Mouse (Mus musculus): ENCODE data around the gene Ifitm10. TPM values are rescaled to one million over a fixed set of nuclear protein-coding genes. Genes with fewer than 3 reads are reported as not detected.

Gene Ifitm10
- polyA plus RNA-seq, 1 experiment from 2014 or later = 3.0 TPM

GRCm38 (mm10) chr7:142375261-142375724 lies 1.7 kb upstream of the Ifitm10 start:
- WGBS = 86% methylated on average over 6 of the region's 6 CpGs
- no peak for ATAC-seq (ENCODE audit: low read depth)
- no peak overlapping the region for H3K9ac ChIP-seq
- H3K4me3 ChIP-seq = no peak overlapping the region
- no peak overlapping the region for H3K4me2 ChIP-seq
- H3K9me3 ChIP-seq = no peaks in the 10 kb centered on the region
- no peak overlapping the region for H3K27ac ChIP-seq (replicated peaks)
- peaks cover 58% of the 10 kb centered on the region for H3K36me3 ChIP-seq
- H3K4me1 ChIP-seq (replicated peaks) = peaks cover 10% of the 10 kb centered on the region; the same call in 1 of the 2 replicates
- H3K27me3 ChIP-seq = peaks cover 45% of the 10 kb centered on the region

GRCm38 (mm10) chr7:142374413-142375015 lies 961 bp upstream of the Ifitm10 start:
- H3K36me3 ChIP-seq = peaks cover 50% of the 10 kb centered on the region
- H3K27ac ChIP-seq (replicated peaks) = no peak overlapping the region
- H3K9ac ChIP-seq = no peak overlapping the region
- no peak overlapping the region for H3K4me2 ChIP-seq
- WGBS = 93% methylated on average over 5 of the region's 5 CpGs
- no peak overlapping the region for H3K4me3 ChIP-seq
- peaks cover 53% of the 10 kb centered on the region for H3K27me3 ChIP-seq
- peaks cover 10% of the 10 kb centered on the region; the same call in 1 of the 2 replicates for H3K4me1 ChIP-seq (replicated peaks)
- no peaks in the 10 kb centered on the region for H3K9me3 ChIP-seq
- no peak for ATAC-seq (ENCODE audit: low read depth)

GRCm38 (mm10) chr7:142373039-142373438 lies 514 bp downstream of the Ifitm10 start:
- 78% methylated on average over 5 of the region's 5 CpGs for WGBS
- peaks cover 63% of the 10 kb centered on the region for H3K27me3 ChIP-seq

GRCm38 (mm10) chr7:142371768-142372661 lies 1.5 kb downstream of the Ifitm10 start:
- Histone ChIP-seq H3K36me3 (peaks cover 25% of the 10 kb centered on the region), H3K27ac (replicated peaks) (no peak overlapping the region), H3K4me3 (peak overlapping the region; percentile 38), H3K4me1 (replicated peaks) (peaks cover 10% of the 10 kb centered on the region; the same call in 1 of the 2 replicates), H3K9me3 (no peaks in the 10 kb centered on the region), H3K4me2 (peak overlapping the region; percentile 61), H3K27me3 (peaks cover 67% of the 10 kb centered on the region), H3K9ac (peak overlapping the region; percentile 52)
- WGBS = 2% methylated on average over 64 of the region's 64 CpGs
- ATAC-seq (ENCODE audit: low read depth) = peak; percentile 48; the same call in 1 of the 2 replicates

More at GRCm38 (mm10) chr7:142373039-142373438, 514 bp downstream of the Ifitm10 start:
- H3K4me1 ChIP-seq (replicated peaks) = peaks cover 10% of the 10 kb centered on the region; the same call in 1 of the 2 replicates
- no peak overlapping the region for H3K4me3 ChIP-seq
- H3K27ac ChIP-seq (replicated peaks) = no peak overlapping the region
- no peak overlapping the region for H3K4me2 ChIP-seq
- ATAC-seq (ENCODE audit: low read depth) = no peak
- H3K9me3 ChIP-seq = no peaks in the 10 kb centered on the region
- H3K36me3 ChIP-seq = peaks cover 36% of the 10 kb centered on the region
- H3K9ac ChIP-seq = no peak overlapping the region

GRCm38 (mm10) chr7:142371398-142371767 lies 2.2 kb downstream of the Ifitm10 start:
- no peak for ATAC-seq (ENCODE audit: low read depth)
- Histone ChIP-seq H3K27me3 (peaks cover 67% of the 10 kb centered on the region), H3K9ac (no peak overlapping the region), H3K4me3 (peak overlapping the region; percentile 38), H3K9me3 (no peaks in the 10 kb centered on the region), H3K4me2 (peak overlapping the region; percentile 61), H3K4me1 (replicated peaks) (peaks cover 10% of the 10 kb centered on the region; the same call in 1 of the 2 replicates), H3K27ac (replicated peaks) (no peak overlapping the region), H3K36me3 (peaks cover 19% of the 10 kb centered on the region)
- WGBS = 27% methylated on average over 11 of the region's 11 CpGs

- Histone ChIP-seq H3K4me1 (replicated peaks) (peaks cover 10% of the 10 kb centered on the region; the same call in 1 of the 2 replicates), H3K9ac (no peak overlapping the region), H3K4me3 (no peak overlapping the region), H3K36me3 (peaks cover 15% of the 10 kb centered on the region), H3K27me3 (peaks cover 67% of the 10 kb centered on the region), H3K27ac (replicated peaks) (no peak overlapping the region), H3K9me3 (no peaks in the 10 kb centered on the region), H3K4me2 (no peak overlapping the region)
- WGBS = 83% methylated on average over 18 of the region's 18 CpGs
- no peak for ATAC-seq (ENCODE audit: low read depth)
These were observed 2.6 kb downstream of the Ifitm10 start for GRCm38 (mm10) chr7:142370937-142371336.

- Histone ChIP-seq H3K4me1 (replicated peaks) (peaks cover 10% of the 10 kb centered on the region; the same call in 1 of the 2 replicates), H3K9ac (no peak overlapping the region), H3K27me3 (peaks cover 66% of the 10 kb centered on the region), H3K9me3 (no peaks in the 10 kb centered on the region), H3K4me3 (no peak overlapping the region), H3K4me2 (no peak overlapping the region), H3K36me3 (peaks cover 3% of the 10 kb centered on the region; the same call in 1 of the 2 replicates), H3K27ac (replicated peaks) (no peak overlapping the region)
- ATAC-seq (ENCODE audit: low read depth) = no peak
- WGBS = 68% methylated on average over 6 of the region's 6 CpGs
These were observed 3.7 kb downstream of the Ifitm10 start for GRCm38 (mm10) chr7:142369820-142370219.

GRCm38 (mm10) chr7:142368856-142369255 lies 4.7 kb downstream of the Ifitm10 start:
- peaks cover 57% of the 10 kb centered on the region for H3K27me3 ChIP-seq
- H3K4me1 ChIP-seq (replicated peaks) = peaks cover 10% of the 10 kb centered on the region; the same call in 1 of the 2 replicates
- no peak overlapping the region for H3K27ac ChIP-seq (replicated peaks)
- ATAC-seq (ENCODE audit: low read depth) = no peak
- no peaks in the 10 kb centered on the region for H3K9me3 ChIP-seq
- 80% methylated on average over 2 of the region's 2 CpGs for WGBS
- no peaks in the 10 kb centered on the region for H3K36me3 ChIP-seq
- H3K9ac ChIP-seq = no peak overlapping the region
- H3K4me3 ChIP-seq = no peak overlapping the region
- H3K4me2 ChIP-seq = no peak overlapping the region

- no peaks in the 10 kb centered on the region for H3K9me3 ChIP-seq
- no peak overlapping the region for H3K4me2 ChIP-seq
- no peak overlapping the region for H3K27ac ChIP-seq (replicated peaks)
- H3K36me3 ChIP-seq = no peaks in the 10 kb centered on the region
- no peak overlapping the region for H3K4me3 ChIP-seq
- H3K9ac ChIP-seq = no peak overlapping the region
- H3K4me1 ChIP-seq (replicated peaks) = no peaks in the 10 kb centered on the region
- WGBS = 78% methylated on average over 4 of the region's 4 CpGs
- ATAC-seq (ENCODE audit: low read depth) = no peak
- H3K27me3 ChIP-seq = peaks cover 4% of the 10 kb centered on the region; the same call in 1 of the 2 replicates
These were observed 10.4 kb downstream of the Ifitm10 start for GRCm38 (mm10) chr7:142363107-142363506.

GRCm38 (mm10) chr7:142360743-142361142 lies 12.8 kb downstream of the Ifitm10 start:
- Histone ChIP-seq H3K27me3 (no peaks in the 10 kb centered on the region), H3K27ac (replicated peaks) (no peak overlapping the region), H3K9me3 (no peaks in the 10 kb centered on the region), H3K4me3 (no peak overlapping the region), H3K36me3 (no peaks in the 10 kb centered on the region), H3K4me1 (replicated peaks) (no peaks in the 10 kb centered on the region), H3K9ac (no peak overlapping the region), H3K4me2 (no peak overlapping the region)
- no peak for ATAC-seq (ENCODE audit: low read depth)

- H3K9ac ChIP-seq = no peak overlapping the region
- no peaks in the 10 kb centered on the region for H3K27me3 ChIP-seq
- 74% methylated on average over 8 of the region's 8 CpGs for WGBS
- no peaks in the 10 kb centered on the region for H3K4me1 ChIP-seq (replicated peaks)
- H3K27ac ChIP-seq (replicated peaks) = no peak overlapping the region
- no peak for ATAC-seq (ENCODE audit: low read depth)
- no peaks in the 10 kb centered on the region for H3K9me3 ChIP-seq
- no peak overlapping the region for H3K4me3 ChIP-seq
- no peaks in the 10 kb centered on the region for H3K36me3 ChIP-seq
- H3K4me2 ChIP-seq = no peak overlapping the region
These were observed 14.4 kb downstream of the Ifitm10 start for GRCm38 (mm10) chr7:142359129-142359528.

GRCm38 (mm10) chr7:142357566-142357965 lies 16.0 kb downstream of the Ifitm10 start:
- H3K27me3 ChIP-seq = no peaks in the 10 kb centered on the region
- H3K4me1 ChIP-seq (replicated peaks) = no peaks in the 10 kb centered on the region
- WGBS = 82% methylated on average over 3 of the region's 3 CpGs
- no peak overlapping the region for H3K9ac ChIP-seq
- H3K27ac ChIP-seq (replicated peaks) = no peak overlapping the region
- H3K4me3 ChIP-seq = no peak overlapping the region
- no peaks in the 10 kb centered on the region for H3K9me3 ChIP-seq
- no peaks in the 10 kb centered on the region for H3K36me3 ChIP-seq
- no peak for ATAC-seq (ENCODE audit: low read depth)
- no peak overlapping the region for H3K4me2 ChIP-seq
